Comparison of ENCODE assay signal across 9 mouse cellular contexts in the genomic region with DNA sequence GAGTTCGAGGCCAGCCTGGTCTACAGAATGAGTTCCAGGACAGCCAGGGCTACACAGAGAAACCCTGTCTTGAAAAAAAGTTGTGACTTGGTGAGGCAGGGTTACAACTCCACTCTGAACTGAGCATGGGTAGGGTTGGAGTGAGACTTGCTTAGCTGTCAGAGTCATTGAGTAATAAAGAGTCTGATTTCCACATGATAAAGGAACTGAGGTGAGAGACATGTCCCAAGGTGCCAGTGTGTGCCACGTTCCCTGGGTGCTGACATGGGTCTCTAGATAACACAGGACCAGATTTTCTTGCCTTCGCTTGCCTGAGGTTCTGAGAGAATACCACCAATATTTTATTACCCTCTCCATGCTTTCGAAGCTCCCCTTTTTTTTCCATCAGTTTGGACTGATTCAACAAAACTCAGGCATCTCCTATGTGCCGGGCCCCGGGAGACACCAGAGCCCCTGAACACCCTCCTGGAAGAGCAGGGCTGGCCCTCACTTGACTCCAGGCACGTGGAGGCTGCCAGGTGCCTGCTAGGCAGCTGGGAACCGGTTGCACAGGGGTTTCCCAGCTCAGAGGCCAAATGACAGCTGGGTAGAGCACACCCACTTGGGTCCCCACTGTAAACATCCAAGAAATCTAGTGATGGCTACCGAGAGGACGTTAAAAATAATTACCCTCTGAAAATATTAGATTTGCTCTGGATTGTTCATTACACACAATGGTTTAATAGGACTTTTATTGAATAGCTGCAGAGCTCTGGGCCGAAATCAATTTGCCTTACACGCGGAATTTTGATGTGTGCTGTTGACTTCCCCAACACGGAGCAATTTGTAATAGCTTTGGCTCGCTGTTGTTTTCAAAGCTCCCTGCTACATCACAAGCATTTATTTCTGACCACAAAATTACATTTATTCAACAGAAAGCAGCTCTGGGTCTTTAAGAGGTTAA.
DNase-seq lines count a peak whose midpoint lies in the region; ATAC-seq and TF ChIP-seq lines count a peak whose summit lies in the region.
"Had no signal": no experiment of that assay in that cellular context is flagged by ENCODE, and none has a peak within 500 bp of the region (broad histone marks: within the 10 kb centered on the region; RNA-seq: fewer than 3 reads in every experiment).

No protein-coding gene starts in this region.

- no peak for TF ChIP-seq EP300 in heart, postnatal 0 days (IDR thresholded peaks at IDR 0.05; ENCODE audit: low read depth)
- no peak; the same call in 1 of the 2 replicates for TF ChIP-seq EP300 in CH12.LX (IDR thresholded peaks at IDR 0.05; ENCODE audit: low read length)
- TF ChIP-seq EP300 in lung, postnatal 0 days (IDR thresholded peaks at IDR 0.05), result peak; percentile 70; the same call in 1 of the 2 replicates

- no peaks in the 10 kb centered on the region for H3K27me3 ChIP-seq in heart, postnatal 0 days (ENCODE audit: control insufficient read depth, insufficient read depth, low read length)
- H3K27me3 ChIP-seq in CH12.LX (replicated peaks), result no peaks in the 10 kb centered on the region
- H3K27me3 ChIP-seq in embryonic facial prominence, embryonic 15.5 days, result peaks cover 11% of the 10 kb centered on the region; the same call in 1 of the 2 replicates
- no peaks in the 10 kb centered on the region for H3K27me3 ChIP-seq in lung, postnatal 0 days (replicated peaks; ENCODE audit: insufficient read depth, low read length)

- H3K9ac ChIP-seq in heart, postnatal 0 days (replicated peaks; ENCODE audit: low read depth, low read length), result no peak overlapping the region
- H3K9ac ChIP-seq in CH12.LX (ENCODE audit: insufficient read depth, low read depth), result no peak overlapping the region
- no peak overlapping the region for H3K9ac ChIP-seq in embryonic facial prominence, embryonic 15.5 days
- no peak overlapping the region for H3K9ac ChIP-seq in lung, postnatal 0 days (replicated peaks; ENCODE audit: low read depth)

- dilution Hi-C loops in CH12.LX (cut with MboI; ENCODE audit: extremely low pct_ligation_motif_present, extremely low pct_unique_long_range_greater_than_20kb, low sequenced_read_pairs), result no loop called here

- ATAC-seq in heart, postnatal 0 days (ENCODE audit: insufficient read depth, low read depth), result no peak
- no peak for ATAC-seq in embryonic facial prominence, embryonic 15.5 days (ENCODE audit: insufficient number of reproducible peaks, low FRiP score, low TSS enrichment, low read depth)
- peak; percentile 49 for ATAC-seq in lung, postnatal 0 days
- ATAC-seq in inflammation-experienced regulatory T-cells, adult 6 months, result no peak

- no peaks in the 10 kb centered on the region for H3K79me2 ChIP-seq in CH12.LX (replicated peaks; ENCODE audit: control insufficient read depth, extremely low read depth, insufficient read depth, poor library complexity, severe bottlenecking)

- no peak for TF ChIP-seq RAD21 in CH12.LX (IDR thresholded peaks at IDR 0.05; ENCODE audit: low read depth, low read length)

- 59% methylated on average over 15 of the region's 15 CpGs for WGBS in heart, postnatal 0 days
- 30% methylated on average over 15 of the region's 15 CpGs for whole genome bisulfite sequencing in embryonic facial prominence, embryonic 15.5 days
- WGBS in lung, postnatal 0 days, result 34% methylated on average over 15 of the region's 15 CpGs

- peaks cover 18% of the 10 kb centered on the region for H3K4me1 ChIP-seq in heart, postnatal 0 days (ENCODE audit: control insufficient read depth, insufficient read depth)
- H3K4me1 ChIP-seq in CH12.LX (ENCODE audit: control insufficient read depth in 1 of 2, insufficient read depth in 2 of 2), result peaks cover 8 to 48% of the 10 kb centered on the region in 2 experiments
- peaks cover 18% of the 10 kb centered on the region for H3K4me1 ChIP-seq in embryonic facial prominence, embryonic 15.5 days
- H3K4me1 ChIP-seq in lung, postnatal 0 days (ENCODE audit: insufficient read depth, low read depth, low read length), result peaks cover 11% of the 10 kb centered on the region

- H3K9me3 ChIP-seq in heart, postnatal 0 days (replicated peaks; ENCODE audit: control insufficient read depth, low read length), result peaks cover 5% of the 10 kb centered on the region
- H3K9me3 ChIP-seq in CH12.LX (replicated peaks; ENCODE audit: low read length), result peaks cover 5% of the 10 kb centered on the region
- H3K9me3 ChIP-seq in embryonic facial prominence, embryonic 15.5 days (replicated peaks), result no peaks in the 10 kb centered on the region
- no peaks in the 10 kb centered on the region for H3K9me3 ChIP-seq in lung, postnatal 0 days (ENCODE audit: low read length)

- peaks cover 10% of the 10 kb centered on the region for H3K36me3 ChIP-seq in heart, postnatal 0 days (replicated peaks; ENCODE audit: control insufficient read depth, insufficient read depth, low read length)
- peaks cover 9 to 13% of the 10 kb centered on the region in 2 experiments for H3K36me3 ChIP-seq in CH12.LX (replicated peaks in 1 of 2; ENCODE audit: control insufficient read depth in 1 of 2, insufficient read depth in 1 of 2, low read length in 1 of 2)
- H3K36me3 ChIP-seq in embryonic facial prominence, embryonic 15.5 days, result peaks cover 5% of the 10 kb centered on the region; the same call in 1 of the 2 replicates
- no peaks in the 10 kb centered on the region for H3K36me3 ChIP-seq in lung, postnatal 0 days (ENCODE audit: insufficient read depth, low read length)

- TF ChIP-seq POLR2A in CH12.LX (IDR thresholded peaks at IDR 0.05; ENCODE audit: low read depth, low read length), result no peak

- H3K4me2 ChIP-seq in heart, postnatal 0 days (ENCODE audit: low read depth, low read length), result peak overlapping the region; percentile 42
- H3K4me2 ChIP-seq in CH12.LX (ENCODE audit: insufficient read depth, low read depth, poor library complexity, severe bottlenecking), result no peak overlapping the region
- H3K4me2 ChIP-seq in embryonic facial prominence, embryonic 15.5 days (replicated peaks), result peak overlapping the region; percentile 42
- H3K4me2 ChIP-seq in lung, postnatal 0 days (replicated peaks; ENCODE audit: low read depth, low read length), result peak overlapping the region; percentile 27; the same call in 1 of the 2 replicates

- DNase-seq in heart, postnatal 0 days (ENCODE audit: low spot score), result no peak
- DNase-seq in heart, postnatal 25 days (ENCODE audit: low spot score), result no peak
- peak; percentile 32 for DNase-seq in CH12.LX (ENCODE audit: extremely low read depth)
- peak; percentile 46 for DNase-seq in lung, postnatal 0 days (ENCODE audit: low spot score)
- no peak for DNase-seq in adrenal gland, postnatal 4 days (ENCODE audit: low spot score in 2 of 2)
- no peak for DNase-seq in cerebellum, adult 11 months
- DNase-seq: thymus, adult 18-20 months had no signal

- TF ChIP-seq CTCF in heart, postnatal 0 days (IDR thresholded peaks at IDR 0.05; ENCODE audit: low read depth), result no peak
- no peak for TF ChIP-seq CTCF in CH12.LX (conservative IDR thresholded peaks at IDR 0.05 in 1 of 2, IDR thresholded peaks at IDR 0.05 in 1 of 2; ENCODE audit: low read depth in 2 of 2, low read length in 2 of 2)
- TF ChIP-seq CTCF in lung, postnatal 0 days (IDR thresholded peaks at IDR 0.05), result no peak

- H3K4me3 ChIP-seq in heart, postnatal 0 days (ENCODE audit: low read depth, low read length), result no peak overlapping the region
- no peak overlapping the region for H3K4me3 ChIP-seq in CH12.LX (replicated peaks in 1 of 3; ENCODE audit: low read depth in 2 of 3, low read length in 2 of 3, poor library complexity in 1 of 3)
- H3K4me3 ChIP-seq in embryonic facial prominence, embryonic 15.5 days (replicated peaks), result no peak overlapping the region
- H3K4me3 ChIP-seq in lung, postnatal 0 days (ENCODE audit: low read depth, low read length), result no peak overlapping the region

- in situ Hi-C loops in CH12.LX (cut with MboI; ENCODE audit: low pct_ligation_motif_present, low pct_unique_long_range_greater_than_20kb, low sequenced_read_pairs), result no loop called here

- H3K27ac ChIP-seq in heart, postnatal 0 days (ENCODE audit: low read depth), result peak overlapping the region; percentile 3; the same call in 1 of the 2 replicates
- no peak overlapping the region for H3K27ac ChIP-seq in CH12.LX (ENCODE audit: insufficient read depth, low read depth)
- peak overlapping the region; percentile 65 for H3K27ac ChIP-seq in embryonic facial prominence, embryonic 15.5 days (replicated peaks)
- peak overlapping the region; percentile 75 for H3K27ac ChIP-seq in lung, postnatal 0 days (ENCODE audit: low read length)

- intact Hi-C loops in heart, postnatal 25 days (cut with DNase I), result no loop called here

TF ChIP-seq in CH12.LX, 34 proteins besides CTCF, POLR2A, EP300 and RAD21 (continues in another document):
- TF ChIP-seq BHLHE40 (IDR thresholded peaks at IDR 0.05; ENCODE audit: low read depth, low read length) (peak; percentile 92), SIN3A (IDR thresholded peaks at IDR 0.05; ENCODE audit: low read length) (peak; percentile 64), USF1 (IDR thresholded peaks at IDR 0.05; ENCODE audit: low read depth, low read length) (no peak), POLR2AphosphoS2 (IDR thresholded peaks at IDR 0.05; ENCODE audit: low read depth, low read length) (no peak), HCFC1 (IDR thresholded peaks at IDR 0.05; ENCODE audit: low read depth, low read length) (no peak), MXI1 (IDR thresholded peaks at IDR 0.05; ENCODE audit: low read depth, low read length) (peak; percentile 56; the same call in 1 of the 2 replicates), MYC (IDR thresholded peaks at IDR 0.05; ENCODE audit: low read depth, low read length) (no peak), E2F4 (IDR thresholded peaks at IDR 0.05; ENCODE audit: insufficient replicate concordance, low read depth, low read length) (no peak), MEF2A (IDR thresholded peaks at IDR 0.05; ENCODE audit: borderline replicate concordance, low read depth, low read length) (no peak), ETS1 (conservative IDR thresholded peaks at IDR 0.05; ENCODE audit: low read depth, low read length) (peak; percentile 80), MAFK (IDR thresholded peaks at IDR 0.05; ENCODE audit: insufficient replicate concordance, low read length) (no peak), SMC3 (IDR thresholded peaks at IDR 0.05; ENCODE audit: low read depth, low read length) (no peak), NRF1 (IDR thresholded peaks at IDR 0.05; ENCODE audit: low read depth, low read length) (no peak), MAX (IDR thresholded peaks at IDR 0.05; ENCODE audit: low read length) (peak; percentile 43; the same call in 1 of the 2 replicates), ELF1 (IDR thresholded peaks at IDR 0.05; ENCODE audit: low read depth, low read length) (no peak), GABPA (IDR thresholded peaks at IDR 0.05; ENCODE audit: insufficient replicate concordance, low read depth, low read length) (no peak), ZKSCAN1 (IDR thresholded peaks at IDR 0.05; ENCODE audit: borderline replicate concordance, low read depth, low read length) (no peak), IRF4 (IDR thresholded peaks at IDR 0.05; ENCODE audit: low read depth, low read length) (no peak), TCF12 (IDR thresholded peaks at IDR 0.05; ENCODE audit: low read depth, low read length) (peak; percentile 84; the same call in 1 of the 2 replicates), ZC3H11A (IDR thresholded peaks at IDR 0.05; ENCODE audit: low read depth, low read length) (no peak)

Comparison
In these comparisons a context has a peak if more than half of its experiments do, and no peak if none do; other contexts are left out.
1. DNase-seq: peak in CH12.LX (single experiment) and lung, postnatal 0 days (single experiment); none in heart, postnatal 0 days (single experiment), heart, postnatal 25 days (single experiment), adrenal gland, postnatal 4 days (0 of 2) and cerebellum, adult 11 months (single experiment).